Mouse (Mus musculus) ES-E14 (cell line): Measurements from ENCODE around the gene Wdr35. TPM values are rescaled to one million over a fixed set of nuclear protein-coding genes. Genes with fewer than 3 reads are reported as not detected.

Experiments used
- DNase-seq: peaks from one replicate; pipeline ENCODE4 v3.0.0-alpha.2; 2013; ENCODE audit warnings: low read depth, low spot score
- H3K27ac ChIP-seq: 2 replicates; pipeline ENCODE4 v1.5.1; 2012; ENCODE audit warnings: low read depth, mild to moderate bottlenecking, low read length, moderate library complexity, mixed read lengths; ENCODE audit not compliant: poor library complexity, insufficient read depth, severe bottlenecking
- H3K36me3 ChIP-seq: 2 replicates; pipeline ENCODE4 v1.6.1; 2012; ENCODE audit warnings: mild to moderate bottlenecking, low read length, moderate library complexity, mixed read lengths; ENCODE audit not compliant: control insufficient read depth, poor library complexity, insufficient read depth, severe bottlenecking
- H3K4me1 ChIP-seq, 2 experiments: fragments of 150-350 bp in 1 of 2; sonication (generic) in 1 of 2; 2 replicates each; pipeline ENCODE4 v1.6.1; 2012; ENCODE audit warnings: low read length in 2 of 2, mild to moderate bottlenecking in 1 of 2, mixed read lengths in 1 of 2; ENCODE audit not compliant: control insufficient read depth in 2 of 2, insufficient read depth in 2 of 2, poor library complexity in 1 of 2
- H3K4me3 ChIP-seq, 2 experiments: fragments of 150-350 bp in 1 of 2; sonication (generic) in 1 of 2; 2 replicates each; pipeline ENCODE4 v1.5.1; 2012; ENCODE audit warnings: low read length in 2 of 2, low read depth in 1 of 2, mild to moderate bottlenecking in 1 of 2, mixed read lengths in 1 of 2; ENCODE audit not compliant: insufficient read depth in 1 of 2, poor library complexity in 1 of 2, severe bottlenecking in 1 of 2
- H3K9ac ChIP-seq: 2 replicates; pipeline ENCODE4 v1.6.1; 2012; ENCODE audit warnings: low read depth, mild to moderate bottlenecking, low read length, mixed read lengths; ENCODE audit not compliant: poor library complexity, insufficient read depth, severe bottlenecking
- H3K9me3 ChIP-seq: fragments of 150-350 bp; sonication (generic); 2 replicates; pipeline ENCODE4 v1.6.1; 2012; ENCODE audit warnings: low read depth, mild to moderate bottlenecking, low read length; ENCODE audit not compliant: control insufficient read depth, insufficient read depth
- CHD2 ChIP-seq: IDR thresholded peaks from 2 replicates; pipeline ENCODE4 v1.6.1; 2014; ENCODE audit warnings: mild to moderate bottlenecking, low read depth, low read length, inconsistent platforms
- HCFC1 ChIP-seq: IDR thresholded peaks from 2 replicates; pipeline ENCODE4 v1.6.1; 2012; ENCODE audit warnings: low read length, inconsistent platforms, borderline replicate concordance; ENCODE audit not compliant: insufficient read depth
- MAFK ChIP-seq: IDR thresholded peaks from 2 replicates; pipeline ENCODE4 v1.6.1; 2014; ENCODE audit warnings: mild to moderate bottlenecking, low read depth, low read length, inconsistent platforms; ENCODE audit not compliant: insufficient read depth
- ZC3H11A ChIP-seq: IDR thresholded peaks from 2 replicates; pipeline ENCODE4 v1.6.1; 2012; ENCODE audit warnings: low read depth, mild to moderate bottlenecking, inconsistent platforms, low read length, borderline replicate concordance
- ZNF384 ChIP-seq: IDR thresholded peaks from 2 replicates; pipeline ENCODE4 v1.6.1; 2012; ENCODE audit warnings: low read depth, low read length, inconsistent platforms
- in situ Hi-C, 2 experiments: fragments of 600-800 bp; cut with MboI; formaldehyde crosslinking; loops; one replicate each; pipeline ENCODE4 v1.15.1; 2025; ENCODE audit warnings: low sequenced_read_pairs in 2 of 2, inconsistent platforms in 1 of 2; ENCODE audit not compliant: unreplicated experiment in 2 of 2
- total RNA-seq: library from RNA; depleted of rRNA; stranded (reverse); fragments of 300-350 nt; gene quantifications from 2 replicates; pipeline ENCODE4 v1.2.3, GENCODE M21; 2012

Gene Wdr35
- total RNA-seq, 1 experiment, result 22.3 TPM

- no peak overlapping the region for H3K9ac ChIP-seq
- in situ Hi-C loops, result loop anchor here in 1 of 2 experiments (25.0 kb wide), 1 partner anchor 246 kb away; the partner anchor contains the start of gene Sdc1
- TF ChIP-seq MAFK (no peak), CHD2 (no peak), HCFC1 (no peak), ZNF384 (no peak), ZC3H11A (no peak)
- no peaks in the 10 kb centered on the region for H3K4me1 ChIP-seq
- H3K36me3 ChIP-seq, result peaks cover 2% of the 10 kb centered on the region; the same call in 1 of the 2 replicates
- H3K9me3 ChIP-seq, result no peaks in the 10 kb centered on the region
- no peak overlapping the region for H3K27ac ChIP-seq
- H3K4me3 ChIP-seq, result no peak overlapping the region
- DNase-seq, result no peak
Measured at GRCm38 (mm10) chr12:9007811-9008210, 34.1 kb downstream of the Wdr35 start.

DNA sequence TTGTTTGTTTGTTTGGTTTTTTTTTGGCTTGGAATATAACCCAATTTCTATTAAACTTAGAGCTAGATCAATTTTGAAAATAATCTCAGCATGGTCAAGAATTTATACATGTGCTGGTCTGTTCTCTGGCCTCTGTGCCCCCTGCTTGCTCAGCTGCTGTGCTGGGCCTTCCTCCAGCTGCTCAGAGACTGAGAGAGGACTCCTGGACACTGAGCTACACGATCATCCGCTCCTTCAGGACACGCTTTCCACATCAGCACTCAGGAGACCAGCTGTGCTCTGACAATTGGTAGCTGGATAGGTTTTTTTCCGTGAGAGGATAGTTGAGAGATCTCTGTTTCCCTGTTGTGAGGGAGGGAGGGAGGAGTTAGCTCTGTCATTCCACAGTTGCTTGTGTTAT is 36.6 kb downstream of the Wdr35 start:
- H3K9ac ChIP-seq, result no peak overlapping the region
- in situ Hi-C loops, result loop anchor here in 1 of 2 experiments (25.0 kb wide), 1 partner anchor 248 kb away; the partner anchor contains the start of gene Sdc1
- no peaks in the 10 kb centered on the region for H3K9me3 ChIP-seq
- DNase-seq, result no peak
- H3K36me3 ChIP-seq, result peaks cover 2% of the 10 kb centered on the region; the same call in 1 of the 2 replicates
- TF ChIP-seq CHD2 (no peak), ZC3H11A (no peak), MAFK (no peak), ZNF384 (no peak), HCFC1 (no peak)
- no peak overlapping the region for H3K27ac ChIP-seq
- H3K4me3 ChIP-seq, result no peak overlapping the region
- H3K4me1 ChIP-seq, result no peaks in the 10 kb centered on the region

- in situ Hi-C loops, result loop anchor here in 1 of 2 experiments (25.0 kb wide), 1 partner anchor 254 kb away; the partner anchor contains the start of gene Sdc1
- H3K4me1 ChIP-seq, result peaks cover 0 to 2% of the 10 kb centered on the region in 2 experiments; a peak in 1 of 4 replicates
- TF ChIP-seq HCFC1 (no peak), CHD2 (no peak), ZNF384 (no peak)
- no peak overlapping the region for H3K27ac ChIP-seq
- DNase-seq, result no peak
- no peak overlapping the region for H3K9ac ChIP-seq
- H3K36me3 ChIP-seq, result peaks cover 7% of the 10 kb centered on the region
- H3K4me3 ChIP-seq, result no peak overlapping the region
- no peaks in the 10 kb centered on the region for H3K9me3 ChIP-seq
Measured at GRCm38 (mm10) chr12:9016376-9016775, 42.7 kb downstream of the Wdr35 start.

DNA sequence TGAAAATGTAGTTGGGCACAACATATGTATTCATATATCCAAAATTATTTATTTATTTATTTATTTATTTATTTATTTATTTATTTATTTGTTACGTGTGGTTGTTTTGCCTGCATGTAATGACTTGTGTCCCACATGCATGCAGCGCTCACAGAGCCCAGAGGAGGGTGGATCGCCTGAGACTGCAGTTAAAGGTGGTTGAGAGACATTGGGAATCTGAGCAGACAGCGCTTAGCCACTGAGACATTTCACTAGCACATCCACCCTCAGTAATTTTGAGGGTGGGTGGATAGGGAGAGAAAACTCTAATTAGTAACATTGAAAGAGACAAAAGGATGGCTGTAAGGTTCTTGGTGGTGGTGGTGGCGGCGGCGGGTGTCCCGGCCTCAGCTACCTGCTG is 46.7 kb downstream of the Wdr35 start:
- no peak overlapping the region for H3K27ac ChIP-seq
- in situ Hi-C loops, result loop anchor here in 1 of 2 experiments (25.0 kb wide), 1 partner anchor 258 kb away; the partner anchor contains the start of gene Sdc1
- peaks cover 7% of the 10 kb centered on the region for H3K36me3 ChIP-seq
- H3K9me3 ChIP-seq, result no peaks in the 10 kb centered on the region
- DNase-seq, result no peak
- peak overlapping the region; percentile 22; the same call in 1 of the 2 replicates for H3K9ac ChIP-seq
- no peak overlapping the region for H3K4me3 ChIP-seq
- peaks cover 0 to 2% of the 10 kb centered on the region in 2 experiments; a peak in 1 of 4 replicates for H3K4me1 ChIP-seq
- TF ChIP-seq CHD2 (no peak), ZNF384 (no peak), HCFC1 (no peak), ZC3H11A (no peak), MAFK (no peak)

DNA sequence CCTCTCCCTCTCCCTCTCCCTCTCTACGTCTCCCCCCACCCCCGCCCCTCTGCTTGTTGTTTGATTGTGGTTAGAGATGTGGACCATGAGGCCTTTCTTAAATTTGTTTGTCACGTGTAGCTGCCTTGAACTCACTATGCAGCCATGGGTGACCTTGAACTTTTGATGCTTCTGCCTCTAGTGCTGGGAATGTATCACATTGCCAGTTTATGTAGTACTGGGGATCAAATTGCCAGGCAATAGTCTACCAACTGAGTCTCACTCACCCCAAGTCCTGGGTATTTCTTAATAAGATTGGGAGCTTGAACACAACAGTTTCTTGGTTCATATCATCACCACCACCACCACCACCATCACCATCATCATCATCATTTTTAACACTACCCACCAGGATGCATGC is 47.3 kb downstream of the Wdr35 start:
- Histone ChIP-seq H3K9me3 (no peaks in the 10 kb centered on the region), H3K9ac (no peak overlapping the region), H3K4me3 (no peak overlapping the region), H3K27ac (no peak overlapping the region), H3K4me1 (peaks cover 0 to 2% of the 10 kb centered on the region in 2 experiments; a peak in 1 of 4 replicates), H3K36me3 (peaks cover 5% of the 10 kb centered on the region; the same call in 1 of the 2 replicates)
- TF ChIP-seq CHD2 (no peak), ZC3H11A (no peak), ZNF384 (no peak), HCFC1 (no peak), MAFK (no peak)
- DNase-seq, result no peak
- in situ Hi-C loops, result loop anchor here in 1 of 2 experiments (25.0 kb wide), 1 partner anchor 259 kb away; the partner anchor contains the start of gene Sdc1
